Mouse (Mus musculus): Measurements from ENCODE around the gene Krtap10-10. TPM values are rescaled to one million over a fixed set of nuclear protein-coding genes. Genes with fewer than 3 reads are reported as not detected.

The Krtap10-10 gene
- polyA plus RNA-seq, 1 experiment: not detected

- no peak overlapping the region for H3K4me2 ChIP-seq (ENCODE audit: low read depth)
- no peak overlapping the region for H3ac ChIP-seq (ENCODE audit: control insufficient read depth, insufficient read length)
- no peaks in the 10 kb centered on the region for H3K79me2 ChIP-seq (ENCODE audit: control insufficient read depth, insufficient read depth)
- H3K4me3 ChIP-seq: no peak overlapping the region
- H3K36me3 ChIP-seq (ENCODE audit: control insufficient read depth, insufficient read depth): no peaks in the 10 kb centered on the region
- no peak for TF ChIP-seq POLR2AphosphoS2 (IDR thresholded peaks at IDR 0.05; ENCODE audit: insufficient read length, low read depth)
- TF ChIP-seq REST (IDR thresholded peaks at IDR 0.05; ENCODE audit: insufficient read depth, insufficient read length): no peak
- no peak for TF ChIP-seq SRF (IDR thresholded peaks at IDR 0.05; ENCODE audit: control insufficient read depth, insufficient read length, low read depth)
- no peak for TF ChIP-seq USF1 (IDR thresholded peaks at IDR 0.05; ENCODE audit: low read depth)
- TF ChIP-seq MYOD1 (IDR thresholded peaks at IDR 0.05; ENCODE audit: control insufficient read depth in 1 of 3, insufficient read length in 2 of 3, low read depth in 2 of 3): no peak
- TF ChIP-seq TCF12 (IDR thresholded peaks at IDR 0.05; ENCODE audit: insufficient read depth, poor library complexity, severe bottlenecking): no peak
- no peak for TF ChIP-seq MAX (IDR thresholded peaks at IDR 0.05; ENCODE audit: low read depth)
- TF ChIP-seq TCF3 (IDR thresholded peaks at IDR 0.05; ENCODE audit: insufficient read length, low read depth): no peak
- TF ChIP-seq MYOG (IDR thresholded peaks at IDR 0.05; ENCODE audit: control insufficient read depth in 1 of 3, insufficient read depth in 1 of 3, insufficient read length in 2 of 3, low read depth in 2 of 3): no peak
- no peak for TF ChIP-seq E2F4 (IDR thresholded peaks at IDR 0.05; ENCODE audit: insufficient read depth)
- TF ChIP-seq CEBPB (IDR thresholded peaks at IDR 0.05; ENCODE audit: insufficient read depth, poor library complexity, severe bottlenecking): no peak
- no peak for TF ChIP-seq POLR2A (IDR thresholded peaks at IDR 0.05; ENCODE audit: insufficient read length, low read depth)
- H3K27me3 ChIP-seq (ENCODE audit: control insufficient read depth, insufficient read depth, insufficient read length): no peaks in the 10 kb centered on the region
These were observed 43.2 kb downstream of the Krtap10-10 start for GRCm38 (mm10) chr10:77878985-77879384.

- H3K4me2 ChIP-seq (ENCODE audit: low read depth): no peak overlapping the region
- TF ChIP-seq MAX (IDR thresholded peaks at IDR 0.05; ENCODE audit: low read depth): no peak
- H3K27me3 ChIP-seq (ENCODE audit: control insufficient read depth, insufficient read depth, insufficient read length): no peaks in the 10 kb centered on the region
- H3K4me3 ChIP-seq: no peak overlapping the region
- H3ac ChIP-seq (ENCODE audit: control insufficient read depth, insufficient read length): no peak overlapping the region
- no peaks in the 10 kb centered on the region for H3K79me2 ChIP-seq (ENCODE audit: control insufficient read depth, insufficient read depth)
- no peaks in the 10 kb centered on the region for H3K36me3 ChIP-seq (ENCODE audit: control insufficient read depth, insufficient read depth)
These were observed 44.6 kb downstream of the Krtap10-10 start for GRCm38 (mm10) chr10:77880305-77880704.

- no peak overlapping the region for H3ac ChIP-seq (ENCODE audit: control insufficient read depth, insufficient read length)
- H3K36me3 ChIP-seq (ENCODE audit: control insufficient read depth, insufficient read depth): no peaks in the 10 kb centered on the region
- TF ChIP-seq MYOG (IDR thresholded peaks at IDR 0.05; ENCODE audit: control insufficient read depth in 1 of 3, insufficient read depth in 1 of 3, insufficient read length in 2 of 3, low read depth in 2 of 3) (no peak), TCF3 (IDR thresholded peaks at IDR 0.05; ENCODE audit: insufficient read length, low read depth) (no peak), USF1 (IDR thresholded peaks at IDR 0.05; ENCODE audit: low read depth) (no peak), SRF (IDR thresholded peaks at IDR 0.05; ENCODE audit: control insufficient read depth, insufficient read length, low read depth) (no peak), TCF12 (IDR thresholded peaks at IDR 0.05; ENCODE audit: insufficient read depth, poor library complexity, severe bottlenecking) (no peak), CEBPB (IDR thresholded peaks at IDR 0.05; ENCODE audit: insufficient read depth, poor library complexity, severe bottlenecking) (no peak), MAX (IDR thresholded peaks at IDR 0.05; ENCODE audit: low read depth) (no peak), POLR2AphosphoS2 (IDR thresholded peaks at IDR 0.05; ENCODE audit: insufficient read length, low read depth) (no peak), MYOD1 (IDR thresholded peaks at IDR 0.05; ENCODE audit: control insufficient read depth in 1 of 3, insufficient read length in 2 of 3, low read depth in 2 of 3) (no peak), REST (IDR thresholded peaks at IDR 0.05; ENCODE audit: insufficient read depth, insufficient read length) (no peak), POLR2A (IDR thresholded peaks at IDR 0.05; ENCODE audit: insufficient read length, low read depth) (no peak), E2F4 (IDR thresholded peaks at IDR 0.05; ENCODE audit: insufficient read depth) (no peak)
- H3K79me2 ChIP-seq (ENCODE audit: control insufficient read depth, insufficient read depth): no peaks in the 10 kb centered on the region
- no peaks in the 10 kb centered on the region for H3K27me3 ChIP-seq (ENCODE audit: control insufficient read depth, insufficient read depth, insufficient read length)
- H3K4me3 ChIP-seq: no peak overlapping the region
- no peak overlapping the region for H3K4me2 ChIP-seq (ENCODE audit: low read depth)
These were observed 46.8 kb downstream of the Krtap10-10 start for GRCm38 (mm10) chr10:77882553-77882952.

GRCm38 (mm10) chr10:77886007-77886747 lies 50.4 kb downstream of the Krtap10-10 start:
- no peak for TF ChIP-seq MYOD1 (IDR thresholded peaks at IDR 0.05; ENCODE audit: control insufficient read depth in 1 of 3, insufficient read length in 2 of 3, low read depth in 2 of 3)
- peak; percentile 1 for TF ChIP-seq REST (IDR thresholded peaks at IDR 0.05; ENCODE audit: insufficient read depth, insufficient read length)
- no peaks in the 10 kb centered on the region for H3K27me3 ChIP-seq (ENCODE audit: control insufficient read depth, insufficient read depth, insufficient read length)
- H3K4me3 ChIP-seq: no peak overlapping the region
- H3K4me2 ChIP-seq (ENCODE audit: low read depth): no peak overlapping the region
- no peak overlapping the region for H3ac ChIP-seq (ENCODE audit: control insufficient read depth, insufficient read length)
- no peaks in the 10 kb centered on the region for H3K36me3 ChIP-seq (ENCODE audit: control insufficient read depth, insufficient read depth)
- no peaks in the 10 kb centered on the region for H3K79me2 ChIP-seq (ENCODE audit: control insufficient read depth, insufficient read depth)

Other genes starting within 250 kb of the Krtap10-10 start
- gene Sumo3, start 229.8 kb upstream of the Krtap10-10 start, polyA plus RNA-seq (2012; fragmentation: generic; extraction: Trizol): 127 TPM
- gene Gm49325, start 229.8 kb upstream of the Krtap10-10 start, polyA plus RNA-seq (2012; fragmentation: generic; extraction: Trizol): 8.8 TPM
- 181 TPM for gene Ube2g2, start 213.7 kb upstream of the Krtap10-10 start, polyA plus RNA-seq (2012; fragmentation: generic; extraction: Trizol)
- not detected for gene Tspear, start 149.4 kb upstream of the Krtap10-10 start, polyA plus RNA-seq (2012; fragmentation: generic; extraction: Trizol)
- gene Gm19402, start 145.2 kb upstream of the Krtap10-10 start, polyA plus RNA-seq (2012; fragmentation: generic; extraction: Trizol): not detected
- gene Gm9508, start 138.7 kb upstream of the Krtap10-10 start, polyA plus RNA-seq (2012; fragmentation: generic; extraction: Trizol): not detected
- not detected for gene Gm10272, start 129.3 kb upstream of the Krtap10-10 start, polyA plus RNA-seq (2012; fragmentation: generic; extraction: Trizol)
- gene Gm10024, start 124.5 kb upstream of the Krtap10-10 start, polyA plus RNA-seq (2012; fragmentation: generic; extraction: Trizol): not detected
- gene Gm10142, start 120.1 kb upstream of the Krtap10-10 start, polyA plus RNA-seq (2012; fragmentation: generic; extraction: Trizol): not detected
- not detected for gene Krtap12-1, start 115.3 kb upstream of the Krtap10-10 start, polyA plus RNA-seq (2012; fragmentation: generic; extraction: Trizol)
- not detected for gene Gm10100, start 109.5 kb upstream of the Krtap10-10 start, polyA plus RNA-seq (2012; fragmentation: generic; extraction: Trizol)
- gene Gm18596, start 93.3 kb upstream of the Krtap10-10 start, polyA plus RNA-seq (2012; fragmentation: generic; extraction: Trizol): not detected
- not detected for gene Gm9736, start 84.6 kb upstream of the Krtap10-10 start, polyA plus RNA-seq (2012; fragmentation: generic; extraction: Trizol)
- gene Gm3233, start 76.3 kb upstream of the Krtap10-10 start, polyA plus RNA-seq (2012; fragmentation: generic; extraction: Trizol): not detected
- not detected for gene Gm3238, start 64.6 kb upstream of the Krtap10-10 start, polyA plus RNA-seq (2012; fragmentation: generic; extraction: Trizol)
- not detected for gene Gm7138, start 59.0 kb upstream of the Krtap10-10 start, polyA plus RNA-seq (2012; fragmentation: generic; extraction: Trizol)
- not detected for gene Gm3250, start 53.4 kb upstream of the Krtap10-10 start, polyA plus RNA-seq (2012; fragmentation: generic; extraction: Trizol)
- gene Gm7137, start 47.7 kb upstream of the Krtap10-10 start, polyA plus RNA-seq (2012; fragmentation: generic; extraction: Trizol): not detected
- gene Gm9639, start 40.9 kb upstream of the Krtap10-10 start, polyA plus RNA-seq (2012; fragmentation: generic; extraction: Trizol): not detected
- not detected for gene Gm19668, start 36.8 kb upstream of the Krtap10-10 start, polyA plus RNA-seq (2012; fragmentation: generic; extraction: Trizol)
- not detected for gene Gm9507, start 24.1 kb upstream of the Krtap10-10 start, polyA plus RNA-seq (2012; fragmentation: generic; extraction: Trizol)
- not detected for gene Gm2696, start 21.3 kb upstream of the Krtap10-10 start, polyA plus RNA-seq (2012; fragmentation: generic; extraction: Trizol)
- not detected for gene Krtap10-4, start 8.9 kb upstream of the Krtap10-10 start, polyA plus RNA-seq (2012; fragmentation: generic; extraction: Trizol)
- gene Gm36176, start 10.9 kb downstream of the Krtap10-10 start, polyA plus RNA-seq (2012; fragmentation: generic; extraction: Trizol): not detected
- not detected for gene Gm10318, start 16.9 kb downstream of the Krtap10-10 start, polyA plus RNA-seq (2012; fragmentation: generic; extraction: Trizol)
- gene Gm3285, start 26.0 kb downstream of the Krtap10-10 start, polyA plus RNA-seq (2012; fragmentation: generic; extraction: Trizol): not detected
- 0.01 TPM for gene Lrrc3, start 66.6 kb downstream of the Krtap10-10 start, polyA plus RNA-seq (2012; fragmentation: generic; extraction: Trizol)
- gene Trpm2, start 134.6 kb downstream of the Krtap10-10 start, polyA plus RNA-seq (2012; fragmentation: generic; extraction: Trizol): not detected
- gene 1810043G02Rik, start 142.6 kb downstream of the Krtap10-10 start, polyA plus RNA-seq (2012; fragmentation: generic; extraction: Trizol): 12.8 TPM
- gene Pfkl, start 174.1 kb downstream of the Krtap10-10 start, polyA plus RNA-seq (2012; fragmentation: generic; extraction: Trizol): 122 TPM
- gene Dnmt3l, start 206.0 kb downstream of the Krtap10-10 start, polyA plus RNA-seq (2012; fragmentation: generic; extraction: Trizol): 1.1 TPM
- gene Aire, start 207.7 kb downstream of the Krtap10-10 start, polyA plus RNA-seq (2012; fragmentation: generic; extraction: Trizol): 0.38 TPM
- 0.02 TPM for gene Icosl, start 233.4 kb downstream of the Krtap10-10 start, polyA plus RNA-seq (2012; fragmentation: generic; extraction: Trizol)

All from myocyte (in vitro differentiated cells).